Mouse (Mus musculus) brain, embryonic 14.5 days (tissue): ENCODE measurements around the gene Nrgn.

Experiments
- CTCF ChIP-seq: fragments of 200-500 bp; IDR thresholded peaks from 2 replicates; pipeline ENCODE4 v1.5.1; 2012; ENCODE audit warnings: inconsistent platforms, mild to moderate bottlenecking, moderate library complexity, borderline replicate concordance; ENCODE audit not compliant: insufficient read depth, insufficient read length; ENCODE audit errors: extremely low read depth
- POLR2A ChIP-seq: fragments of 200-500 bp; IDR thresholded peaks from 2 replicates; pipeline ENCODE4 v1.6.1; 2012; ENCODE audit warnings: mild to moderate bottlenecking, inconsistent platforms, borderline replicate concordance; ENCODE audit not compliant: poor library complexity, insufficient read depth, insufficient read length, severe bottlenecking; ENCODE audit errors: extremely low read depth

GRCm38 (mm10) chr9:37514456-37514855 is 38.2 kb downstream of the Nrgn start:
- TF ChIP-seq CTCF (no peak), POLR2A (no peak)
